Mouse (Mus musculus) heart, embryonic 16.5 days (tissue): Measurements from ENCODE around the gene Actn3. TPM values are rescaled to one million over a fixed set of nuclear protein-coding genes. Genes with fewer than 3 reads are reported as not detected.
"Not testable (repeated sequence)": the region's sequence is repeated elsewhere in the genome, so short reads cannot be mapped to it uniquely, and the experiment has no call there.

ENCODE experiments used
- ATAC-seq: fragments of 200-750 bp; cut with Nextera tagmentation; replicated peaks from 2 replicates; pipeline ENCODE4 v1.8.0; 2017; ENCODE audit warnings: moderate number of reproducible peaks; ENCODE audit not compliant: insufficient read depth, low FRiP score; ENCODE audit errors: extremely low read depth
- H3K27ac ChIP-seq: fragments of 300-500 bp; sonication (generic); 2 replicates; pipeline ENCODE4 v1.5.1; 2014; ENCODE audit warnings: mild to moderate bottlenecking, low read length, control low read depth, moderate library complexity
- H3K27me3 ChIP-seq: fragments of 300-500 bp; sonication (generic); 2 replicates; pipeline ENCODE4 v1.6.1; 2014; ENCODE audit warnings: low read length, mixed read lengths; ENCODE audit not compliant: control insufficient read depth, insufficient read depth
- H3K36me3 ChIP-seq: fragments of 300-500 bp; sonication (generic); 2 replicates; pipeline ENCODE4 v1.6.1; 2014; ENCODE audit not compliant: control insufficient read depth, insufficient read depth
- H3K4me1 ChIP-seq: fragments of 300-500 bp; sonication (generic); 2 replicates; pipeline ENCODE4 v1.6.1; 2014; ENCODE audit warnings: low read length, mixed read lengths; ENCODE audit not compliant: control insufficient read depth, insufficient read depth
- H3K4me2 ChIP-seq: fragments of 300-500 bp; sonication (generic); 2 replicates; pipeline ENCODE4 v1.6.1; 2014; ENCODE audit warnings: low read depth, mild to moderate bottlenecking, control low read depth, low read length
- H3K4me3 ChIP-seq: fragments of 300-500 bp; sonication (generic); 2 replicates; pipeline ENCODE4 v1.5.1; 2014; ENCODE audit warnings: mild to moderate bottlenecking, control low read depth, low read length
- H3K9ac ChIP-seq: fragments of 300-500 bp; sonication (generic); 2 replicates; pipeline ENCODE4 v1.6.1; 2014; ENCODE audit warnings: low read length, control low read depth
- H3K9me3 ChIP-seq: fragments of 300-500 bp; sonication (generic); replicated peaks from 2 replicates; pipeline ENCODE4 v1.6.1; 2016; ENCODE audit warnings: low read length; ENCODE audit not compliant: control insufficient read depth
- WGBS: fragments of 180-500 bp; shearing (Covaris S2); extraction: QIAGEN DNeasy Blood & Tissue Kit; methylation state at CpG from one replicate; pipeline ENCODE4 v1.1.7; 2014; 5-methylcytosine and 5-hydroxymethylcytosine counted together
- polyA plus RNA-seq: library from polyadenylated mRNA; unstranded; fragments of >200 nt; fragmentation: Nextera tagmentation; extraction: Ambion mirVana; gene quantifications from 2 replicates; pipeline ENCODE4 v1.2.1, GENCODE M21; 2015

Actn3 gene
- polyA plus RNA-seq, 1 experiment from 2014 or later: 10.7 TPM

- Histone ChIP-seq H3K36me3 (no peaks in the 10 kb centered on the region), H3K4me1 (peaks cover 10% of the 10 kb centered on the region), H3K9ac (no peak overlapping the region), H3K4me2 (no peak overlapping the region), H3K27ac (no peak overlapping the region), H3K9me3 (no peaks in the 10 kb centered on the region), H3K27me3 (no peaks in the 10 kb centered on the region), H3K4me3 (no peak overlapping the region)
- 63% methylated on average over 4 of the region's 4 CpGs for WGBS
- ATAC-seq: no peak
Measured at GRCm38 (mm10) chr19:4876241-4876640, 1.5 kb downstream of the Actn3 start.

- H3K27me3 ChIP-seq, H3K4me3 ChIP-seq, H3K4me2 ChIP-seq, H3K9ac ChIP-seq, H3K9me3 ChIP-seq, H3K27ac ChIP-seq, ATAC-seq, H3K36me3 ChIP-seq, H3K4me1 ChIP-seq: not testable (repeated sequence)
- WGBS: 63% methylated on average over 1 of the region's 1 CpGs
Measured at GRCm38 (mm10) chr19:4874613-4875012, 3.1 kb downstream of the Actn3 start.

- no peak overlapping the region for H3K27ac ChIP-seq
- ATAC-seq: no peak
- peaks cover 11% of the 10 kb centered on the region; the same call in 1 of the 2 replicates for H3K27me3 ChIP-seq
- H3K4me2 ChIP-seq: peak overlapping the region; percentile 47
- H3K4me1 ChIP-seq: peaks cover 4% of the 10 kb centered on the region; the same call in 1 of the 2 replicates
- no peaks in the 10 kb centered on the region for H3K9me3 ChIP-seq
- H3K9ac ChIP-seq: no peak overlapping the region
- no peaks in the 10 kb centered on the region for H3K36me3 ChIP-seq
- H3K4me3 ChIP-seq: no peak overlapping the region
- 5% methylated on average over 17 of the region's 17 CpGs for WGBS
Measured at GRCm38 (mm10) chr19:4865147-4865546, 12.6 kb downstream of the Actn3 start.

- H3K27me3 ChIP-seq: peaks cover 11% of the 10 kb centered on the region; the same call in 1 of the 2 replicates
- no peaks in the 10 kb centered on the region for H3K36me3 ChIP-seq
- WGBS: 78% methylated on average over 6 of the region's 6 CpGs
- H3K9me3 ChIP-seq: no peaks in the 10 kb centered on the region
- H3K4me1 ChIP-seq: peaks cover 4% of the 10 kb centered on the region; the same call in 1 of the 2 replicates
- ATAC-seq: no peak
- no peak overlapping the region for H3K9ac ChIP-seq
- no peak overlapping the region for H3K4me2 ChIP-seq
- no peak overlapping the region for H3K27ac ChIP-seq
- H3K4me3 ChIP-seq: no peak overlapping the region
Measured at GRCm38 (mm10) chr19:4863048-4863447, 14.7 kb downstream of the Actn3 start.

- no peak overlapping the region for H3K4me2 ChIP-seq
- H3K4me3 ChIP-seq: no peak overlapping the region
- no peak overlapping the region for H3K9ac ChIP-seq
- peaks cover 7% of the 10 kb centered on the region for H3K4me1 ChIP-seq
- ATAC-seq: no peak
- 0 out of 2 replicates have a peak, but pooled peaks cover 2% of the 10 kb centered on the region for H3K27me3 ChIP-seq
- H3K27ac ChIP-seq: no peak overlapping the region
- H3K9me3 ChIP-seq: no peaks in the 10 kb centered on the region
- 36% methylated on average over 6 of the region's 6 CpGs for WGBS
- no peaks in the 10 kb centered on the region for H3K36me3 ChIP-seq
Measured at GRCm38 (mm10) chr19:4859081-4859480, 18.6 kb downstream of the Actn3 start.

- WGBS: 73% methylated on average over 4 of the region's 4 CpGs
- H3K9me3 ChIP-seq: no peaks in the 10 kb centered on the region
- peak overlapping the region; percentile 99 for H3K4me2 ChIP-seq
- no peak overlapping the region for H3K9ac ChIP-seq
- H3K27me3 ChIP-seq: 0 out of 2 replicates have a peak, but pooled peaks cover 3% of the 10 kb centered on the region
- no peak overlapping the region for H3K27ac ChIP-seq
- H3K4me1 ChIP-seq: peaks cover 7% of the 10 kb centered on the region
- H3K36me3 ChIP-seq: no peaks in the 10 kb centered on the region
- peak overlapping the region; percentile 74; the same call in 1 of the 2 replicates for H3K4me3 ChIP-seq
- ATAC-seq: no peak
Measured at GRCm38 (mm10) chr19:4855951-4856350, 21.8 kb downstream of the Actn3 start.

GRCm38 (mm10) chr19:4855470-4855820, 22.3 kb downstream of the Actn3 start:
- 3% methylated on average over 14 of the region's 14 CpGs for WGBS
- Histone ChIP-seq H3K4me3 (peak overlapping the region; percentile 74), H3K4me1 (peaks cover 7% of the 10 kb centered on the region), H3K9ac (peak overlapping the region; percentile 83), H3K4me2 (peak overlapping the region; percentile 99), H3K27me3 (0 out of 2 replicates have a peak, but pooled peaks cover 4% of the 10 kb centered on the region), H3K27ac (peak overlapping the region; percentile 53), H3K36me3 (no peaks in the 10 kb centered on the region), H3K9me3 (no peaks in the 10 kb centered on the region)
- no peak for ATAC-seq

- peak within 1 kb of the TSS; percentile 53 for H3K27ac ChIP-seq
- 0 out of 2 replicates have a peak, but pooled peaks cover 4% of the 10 kb centered on the region for H3K27me3 ChIP-seq
- peak within 1 kb of the TSS; percentile 74 for H3K4me3 ChIP-seq
- peak within 1 kb of the TSS; percentile 99 for H3K4me2 ChIP-seq
- H3K9me3 ChIP-seq: no peaks in the 10 kb centered on the region
- H3K4me1 ChIP-seq: peaks cover 7% of the 10 kb centered on the region
- WGBS: 4% methylated on average over 45 of the region's 45 CpGs
- ATAC-seq: peak; percentile 88
- H3K36me3 ChIP-seq: no peaks in the 10 kb centered on the region
- peak within 1 kb of the TSS; percentile 83 for H3K9ac ChIP-seq
Measured at GRCm38 (mm10) chr19:4854552-4855469, 22.9 kb downstream of the Actn3 start, which contains the start of gene Ctsf. Gene Ctsf, plus strand, starts transcription at chr19:4855130.

- Histone ChIP-seq H3K27ac (no peak overlapping the region), H3K4me2 (no peak overlapping the region), H3K36me3 (no peaks in the 10 kb centered on the region), H3K9me3 (no peaks in the 10 kb centered on the region), H3K4me3 (no peak overlapping the region), H3K27me3 (0 out of 2 replicates have a peak, but pooled peaks cover 2% of the 10 kb centered on the region), H3K9ac (no peak overlapping the region), H3K4me1 (peaks cover 3% of the 10 kb centered on the region; the same call in 1 of the 2 replicates)
- 38% methylated on average over 5 of the region's 5 CpGs for WGBS
- no peak for ATAC-seq
Measured at GRCm38 (mm10) chr19:4850281-4850680, 27.4 kb downstream of the Actn3 start.
